Mouse (Mus musculus): ENCODE data around the gene Tapbp. TPM values are rescaled to one million over a fixed set of nuclear protein-coding genes. Genes with fewer than 3 reads are reported as not detected.
"Not testable (repeated sequence)": the region's sequence is repeated elsewhere in the genome, so short reads cannot be mapped to it uniquely, and the experiment has no call there.

The Tapbp gene
- total RNA-seq, 2 experiments from 2014 or later: 23.3 to 35.7 TPM

DNA sequence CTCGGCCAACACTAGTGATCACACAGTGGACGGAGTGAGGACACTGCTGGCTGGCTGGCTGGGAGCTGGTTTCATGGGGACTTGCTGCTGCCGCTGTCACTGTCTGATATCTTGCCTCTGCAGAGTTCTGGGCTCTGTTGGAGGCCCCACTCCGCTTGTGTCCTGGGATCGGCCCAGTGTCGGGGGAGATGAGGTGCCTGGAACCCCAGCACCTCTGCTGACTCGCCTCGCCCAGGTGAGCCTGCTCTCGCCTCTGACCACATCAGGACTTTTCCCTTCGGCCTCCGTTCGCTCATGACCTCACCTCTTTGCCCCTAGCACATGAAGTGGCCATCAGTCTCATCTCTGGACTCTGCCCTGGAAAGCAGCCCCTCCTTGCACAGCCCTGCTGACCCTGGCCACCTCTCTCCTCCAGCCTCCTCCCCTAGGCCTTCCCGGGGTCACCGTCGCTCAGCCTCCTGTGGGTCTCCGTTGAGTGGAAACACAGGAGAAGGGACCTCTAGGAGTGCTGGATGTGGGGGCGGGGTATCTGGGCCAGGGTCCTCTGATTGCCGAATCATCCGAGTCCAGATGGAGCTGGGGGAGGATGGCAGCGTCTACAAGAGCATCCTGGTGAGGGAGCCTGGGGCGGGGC, 19.8 kb downstream of the Tapbp start:
- no peak for DNase-seq (ENCODE audit: low spot score in 2 of 2)
- intact Hi-C loops (cut with DNase I): no loop called here

GRCm38 (mm10) chr17:33936993-33937392, 21.3 kb downstream of the Tapbp start:
- no peak for DNase-seq (ENCODE audit: low spot score in 2 of 2)
- intact Hi-C loops (cut with DNase I): no loop called here

DNA sequence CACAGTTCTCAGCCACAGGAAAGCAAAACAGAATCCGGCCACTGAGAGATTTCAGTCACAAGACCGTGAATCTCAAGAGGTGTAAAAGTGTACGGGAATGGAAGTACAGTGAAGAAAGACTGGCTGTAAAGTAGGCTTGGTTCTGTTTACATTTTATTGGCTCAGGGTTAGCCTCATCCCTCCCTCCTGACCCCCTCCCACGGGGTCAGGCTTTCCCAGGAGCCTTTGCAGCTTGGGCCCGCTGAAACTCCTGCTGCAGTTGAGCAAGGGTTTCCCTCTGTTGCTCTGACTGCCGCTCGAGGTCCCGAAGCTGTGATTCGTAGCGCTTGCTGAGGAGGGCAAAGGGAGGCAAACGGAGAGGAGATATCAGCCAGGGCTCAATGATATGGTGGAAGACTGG, 23.1 kb downstream of the Tapbp start:
- DNase-seq (ENCODE audit: low spot score in 2 of 2): no peak
- intact Hi-C loops (cut with DNase I): no loop called here

DNA sequence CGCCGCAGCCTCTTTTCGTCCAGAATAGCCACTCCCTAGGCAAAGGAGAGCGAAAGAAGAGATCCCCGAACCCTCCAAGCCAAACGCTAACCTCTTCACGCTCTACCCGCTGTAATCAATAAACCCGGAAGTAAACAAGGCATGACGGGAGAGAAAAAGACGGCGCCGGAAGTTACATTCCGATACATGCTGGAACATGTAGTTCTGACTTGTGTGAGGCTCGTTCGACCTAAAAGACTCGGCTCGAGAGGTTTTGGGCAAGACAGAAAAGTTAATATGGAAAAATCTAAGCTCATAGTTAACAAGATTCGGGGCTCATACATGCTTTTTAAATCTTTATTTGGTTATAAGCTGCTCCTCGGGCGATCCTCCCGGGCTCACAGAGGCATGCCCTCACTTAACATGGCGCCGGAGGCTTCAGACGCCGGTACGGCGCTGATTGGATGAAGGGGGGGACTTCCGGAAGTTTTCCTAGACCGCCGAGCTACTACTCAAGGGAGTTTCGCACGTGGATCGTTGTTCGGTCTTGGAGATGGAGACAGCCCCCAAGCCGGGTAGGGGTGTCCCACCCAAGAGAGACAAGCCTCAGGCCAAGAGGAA, 24.6 kb downstream of the Tapbp start, which contains the start of the genes Pfdn6 and Wdr46:
TSS of gene Pfdn6 (minus strand) at position 138 of the 600 bp plus-strand sequence.
TSS of gene Wdr46 (plus strand) at position 455 of the 600 bp plus-strand sequence.
- intact Hi-C loops (cut with DNase I): no loop called here
- peak; percentile 87 to 90 for DNase-seq (ENCODE audit: low spot score in 2 of 2)

GRCm38 (mm10) chr17:33940981-33941380, 25.3 kb downstream of the Tapbp start:
- no peak for DNase-seq (ENCODE audit: low spot score in 2 of 2)
- intact Hi-C loops (cut with DNase I): no loop called here

DNA sequence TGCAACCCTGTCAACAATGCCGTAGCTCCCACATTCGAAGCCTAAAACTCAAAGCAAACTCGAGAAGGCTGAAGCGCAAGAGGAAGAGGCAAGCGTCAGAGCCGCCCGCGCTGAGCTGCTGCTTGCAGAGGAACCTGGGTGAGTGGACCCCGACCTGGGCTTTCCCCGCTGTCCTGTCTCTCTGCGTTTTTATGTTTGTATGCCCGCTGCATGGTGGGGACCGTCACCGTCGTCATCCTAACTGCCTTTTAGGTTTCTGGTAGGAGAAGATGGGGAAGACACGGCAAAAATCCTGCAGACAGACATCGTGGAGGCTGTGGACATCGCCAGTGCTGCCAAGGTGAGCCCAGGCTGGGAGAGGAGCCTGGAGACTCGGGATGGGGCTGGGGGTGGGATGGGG, 25.7 kb downstream of the Tapbp start:
- DNase-seq (ENCODE audit: low spot score in 2 of 2): no peak
- intact Hi-C loops (cut with DNase I): no loop called here

- intact Hi-C loops (cut with DNase I): no loop called here
- no peak for DNase-seq (ENCODE audit: low spot score in 2 of 2)
These were observed 27.8 kb downstream of the Tapbp start for GRCm38 (mm10) chr17:33943454-33943853.

DNA sequence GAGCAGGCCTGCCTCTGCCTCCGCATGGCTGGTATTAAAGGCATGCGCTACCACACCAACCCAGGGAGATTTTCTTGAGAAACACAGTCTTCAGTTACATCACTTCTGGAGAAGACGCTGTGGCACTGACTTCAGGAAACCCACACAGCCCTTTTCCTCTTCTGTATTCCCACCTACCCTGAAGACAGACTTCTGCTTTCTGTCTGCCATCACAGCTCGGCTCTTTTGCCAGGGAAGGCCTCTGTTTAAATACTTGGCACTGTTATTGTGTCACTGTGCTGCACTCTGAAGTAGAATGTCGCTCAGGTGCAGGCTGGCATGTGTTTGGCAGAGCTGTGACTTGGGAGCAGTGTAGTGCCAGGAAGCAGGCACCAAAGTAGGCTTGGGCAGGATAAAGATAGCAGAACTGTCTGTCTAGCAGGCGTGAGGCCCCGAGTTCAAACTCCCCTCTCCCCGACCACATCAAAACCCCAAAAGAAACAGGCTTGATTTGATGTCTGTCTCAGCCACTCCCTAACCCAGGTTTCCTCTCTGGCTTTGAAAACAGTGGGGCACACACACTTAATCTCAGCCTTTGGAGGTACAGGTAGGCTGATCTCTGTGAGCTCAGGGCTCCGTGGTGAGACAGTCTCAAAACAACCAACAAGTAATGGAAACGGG, 31.9 kb downstream of the Tapbp start:
- no peak for DNase-seq (ENCODE audit: low spot score in 2 of 2)
- intact Hi-C loops (cut with DNase I): no loop called here

DNA sequence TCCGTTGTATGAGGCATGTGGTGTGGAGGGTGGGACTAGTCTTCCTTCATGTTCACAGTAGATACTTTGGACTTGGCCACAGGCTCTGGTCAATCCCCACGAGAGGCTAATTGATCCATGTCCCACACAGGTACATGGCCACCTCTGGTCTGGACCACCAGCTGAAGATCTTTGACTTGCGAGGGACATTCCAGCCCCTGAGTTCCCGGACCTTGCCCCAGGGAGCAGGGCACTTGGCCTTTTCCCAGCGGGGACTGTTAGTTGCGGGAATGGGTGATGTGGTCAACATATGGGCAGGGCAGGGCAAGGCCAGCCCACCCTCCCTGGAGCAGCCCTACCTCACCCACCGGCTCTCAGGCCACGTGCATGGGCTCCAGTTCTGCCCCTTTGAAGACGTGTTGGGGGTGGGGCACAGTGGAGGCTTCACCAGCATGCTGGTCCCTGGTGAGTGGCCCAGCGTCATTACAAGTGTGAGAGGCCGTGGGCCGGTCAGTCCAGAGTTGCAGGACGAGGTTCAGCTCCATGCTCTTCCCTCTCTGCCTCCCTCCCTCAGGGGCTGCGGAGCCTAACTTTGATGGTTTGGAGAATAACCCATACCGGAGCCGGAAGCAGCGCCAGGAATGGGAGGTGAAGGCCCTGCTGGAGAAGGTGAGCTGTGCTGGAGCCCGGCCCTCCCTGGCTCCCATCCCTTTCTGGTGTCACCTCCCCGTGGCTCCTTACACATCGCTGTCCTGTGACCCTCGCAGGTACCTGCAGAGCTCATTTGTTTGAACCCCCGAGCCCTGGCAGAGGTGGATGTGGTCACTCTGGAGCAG, 32.6 kb downstream of the Tapbp start:
- intact Hi-C loops (cut with DNase I): no loop called here
- DNase-seq (ENCODE audit: low spot score in 2 of 2): no peak

DNA sequence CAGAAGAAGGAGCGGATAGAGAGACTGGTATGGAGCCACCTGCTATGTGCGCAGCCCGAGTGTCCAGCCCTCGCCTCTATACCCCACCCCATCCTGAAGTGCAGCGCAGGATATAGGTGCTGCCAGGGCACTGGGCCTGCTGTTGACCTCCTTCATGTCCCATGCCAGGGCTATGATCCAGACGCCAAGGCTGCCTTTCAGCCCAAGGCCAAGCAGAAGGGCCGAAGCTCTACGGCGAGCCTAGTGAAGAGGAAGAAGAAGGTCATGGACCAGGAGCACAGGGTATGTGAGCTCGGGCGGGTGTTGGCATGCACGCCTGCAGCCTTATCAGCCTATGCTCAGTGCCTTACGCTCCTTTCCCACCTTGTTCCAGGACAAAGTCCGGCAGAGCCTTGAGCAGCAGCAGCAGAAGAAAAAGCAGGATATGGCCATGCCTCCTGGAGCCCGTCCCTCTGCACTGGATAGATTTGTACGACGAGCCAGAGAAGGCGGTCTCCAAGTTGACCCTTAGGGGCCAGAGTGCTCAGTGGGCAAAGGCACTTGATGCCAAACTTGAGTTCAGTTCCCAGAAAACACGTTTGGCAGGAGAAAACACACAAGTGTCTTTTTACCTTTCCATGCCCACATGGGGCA, 33.3 kb downstream of the Tapbp start:
- DNase-seq (ENCODE audit: low spot score in 2 of 2): no peak
- intact Hi-C loops (cut with DNase I): no loop called here

DNA sequence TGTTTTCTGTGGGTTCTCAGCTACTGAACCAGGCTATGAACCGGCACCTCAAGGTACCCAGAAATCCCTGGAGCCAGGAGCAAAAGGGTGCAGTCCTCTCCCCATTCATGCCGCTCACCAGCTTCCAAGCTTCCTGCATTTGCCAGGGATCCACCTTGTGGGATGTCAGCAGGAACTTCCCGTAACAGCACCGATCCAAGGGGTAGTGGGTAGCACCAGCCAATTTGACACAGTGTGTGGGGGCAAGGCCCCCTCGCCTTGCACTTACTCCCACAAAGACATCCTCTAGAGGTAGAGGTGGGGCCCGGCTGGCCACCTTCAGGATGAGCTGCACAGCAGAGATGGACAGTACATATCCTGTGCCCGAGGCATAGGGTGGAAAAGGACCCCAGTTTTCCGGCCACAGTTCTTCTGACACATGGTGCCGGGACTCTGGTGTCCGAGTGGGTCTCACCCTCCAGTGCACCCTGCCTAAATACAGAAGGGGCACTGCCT, 34.5 kb downstream of the Tapbp start:
- DNase-seq (ENCODE audit: low spot score in 2 of 2): no peak
- intact Hi-C loops (cut with DNase I): no loop called here

DNA sequence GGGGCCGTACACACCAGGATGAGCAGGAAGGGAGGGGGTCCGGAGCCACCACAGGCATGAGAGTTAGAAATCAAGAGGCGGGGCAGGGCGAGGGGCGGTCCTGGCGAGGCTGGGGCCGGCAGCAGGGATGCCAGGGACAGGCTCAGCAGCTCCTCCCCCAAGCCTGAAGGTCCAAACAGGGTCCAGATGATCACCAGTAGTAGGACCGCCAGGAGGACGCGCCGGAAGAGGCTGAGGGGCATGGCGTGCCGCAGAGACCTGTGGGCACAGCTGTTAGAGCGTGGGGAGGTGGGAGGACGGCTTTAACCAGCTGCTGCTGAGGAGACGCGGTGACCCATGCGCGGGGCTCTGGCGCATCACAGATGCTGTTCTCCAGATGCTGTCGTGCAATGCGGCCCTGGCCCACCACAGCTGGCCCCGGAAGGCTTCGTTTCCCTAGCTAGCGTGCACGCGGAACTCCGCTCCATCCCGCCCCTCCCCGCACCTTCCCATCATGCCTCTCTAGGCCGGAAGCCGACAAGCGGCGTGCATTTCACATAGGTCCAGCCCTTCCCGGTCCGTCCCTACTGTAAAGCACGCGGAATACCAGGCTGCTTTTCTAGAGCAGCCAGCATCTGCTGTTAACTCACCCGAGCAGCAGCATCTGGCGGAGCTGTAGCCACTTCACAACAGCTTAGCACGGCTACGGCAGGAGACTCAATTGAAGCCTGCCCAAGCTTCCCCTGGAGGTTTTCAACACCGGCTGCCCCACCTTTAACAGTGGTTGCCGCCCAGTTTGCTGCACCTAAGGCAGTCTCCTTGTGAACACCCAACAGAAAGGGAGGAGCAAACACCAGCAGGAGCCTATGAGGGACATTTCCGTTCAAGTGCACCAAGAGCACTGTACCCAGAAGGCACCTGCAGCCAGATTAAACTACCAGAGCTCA, 35.6 kb downstream of the Tapbp start, which contains the start of gene B3galt4:
TSS of gene B3galt4 (minus strand) at position 468 of the 926 bp plus-strand sequence.
- intact Hi-C loops (cut with DNase I): no loop called here
- peak; percentile 83 to 86 for DNase-seq (ENCODE audit: low spot score in 2 of 2)

DNA sequence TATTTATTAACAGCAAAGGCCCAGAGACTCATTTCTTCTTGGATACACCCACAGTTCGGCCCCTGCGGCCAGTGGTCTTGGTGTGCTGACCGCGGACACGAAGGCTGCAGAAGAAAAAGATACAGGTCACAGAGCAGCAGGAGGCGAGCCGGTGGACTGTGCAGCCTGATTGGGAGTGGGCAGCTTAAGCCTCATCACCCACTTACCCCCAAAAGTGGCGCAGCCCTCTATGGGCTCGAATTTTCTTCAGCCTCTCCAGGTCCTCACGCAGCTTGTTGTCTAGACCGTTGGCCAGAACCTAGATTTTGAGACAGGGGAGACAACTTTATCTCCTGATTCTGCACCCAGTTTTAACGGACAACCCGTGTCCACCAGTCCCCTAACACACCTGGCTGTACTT, 36.3 kb downstream of the Tapbp start:
- intact Hi-C loops (cut with DNase I); DNase-seq (ENCODE audit: low spot score in 2 of 2): not testable (repeated sequence)

DNA sequence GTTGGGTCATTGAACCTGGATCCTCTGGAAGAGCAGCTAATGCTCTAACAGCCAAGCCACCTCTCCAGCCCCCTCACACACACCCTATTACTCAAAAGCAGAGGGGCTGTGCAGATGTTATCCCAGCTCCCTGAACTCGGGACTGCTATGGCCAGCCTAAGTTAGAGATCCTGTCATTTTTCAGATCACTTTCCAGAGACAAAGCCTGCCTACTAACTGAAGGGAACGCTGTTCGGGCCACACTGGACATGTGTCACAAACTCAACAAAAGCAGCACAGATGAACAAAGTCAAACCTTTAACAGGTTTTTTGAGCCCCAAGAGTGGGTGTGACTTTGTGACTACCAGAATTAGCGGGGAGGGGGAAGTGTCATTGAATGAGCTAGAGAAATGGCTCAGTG, 37.2 kb downstream of the Tapbp start:
- DNase-seq (ENCODE audit: low spot score in 2 of 2): no peak
- intact Hi-C loops (cut with DNase I): no loop called here

- intact Hi-C loops (cut with DNase I): no loop called here
- DNase-seq (ENCODE audit: low spot score in 2 of 2): no peak
These were observed 37.6 kb downstream of the Tapbp start for GRCm38 (mm10) chr17:33953310-33953709.

DNA sequence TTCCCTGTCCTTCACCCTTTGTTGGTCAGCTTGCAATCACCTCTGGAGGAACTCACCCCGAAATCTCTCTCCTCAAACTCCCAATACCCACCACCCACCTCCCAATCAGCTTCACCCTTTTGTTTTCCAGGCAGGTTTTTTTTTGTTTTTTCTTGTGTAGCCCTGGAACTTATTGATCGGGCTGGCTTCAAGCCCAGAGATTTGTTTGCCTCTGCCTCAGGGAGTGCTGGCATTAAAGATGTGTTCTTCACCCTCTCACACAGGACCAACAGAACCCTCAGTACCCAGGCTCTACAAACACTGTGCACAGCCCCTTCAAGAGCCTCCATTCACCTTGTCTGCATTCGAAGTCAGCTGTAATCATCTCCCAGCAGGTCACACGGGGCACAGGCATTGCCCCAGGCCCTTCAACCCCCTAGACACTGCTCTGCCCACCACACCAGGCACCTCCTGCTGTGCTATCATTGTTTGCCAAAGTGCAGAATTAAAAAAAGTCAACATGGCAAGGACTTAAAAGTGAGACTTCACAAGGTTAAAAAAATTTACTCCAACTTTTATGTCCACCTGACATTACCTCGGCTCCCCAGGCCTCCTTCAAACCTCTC, 38.4 kb downstream of the Tapbp start:
- intact Hi-C loops (cut with DNase I): no loop called here
- DNase-seq (ENCODE audit: low spot score in 2 of 2): no peak

DNA sequence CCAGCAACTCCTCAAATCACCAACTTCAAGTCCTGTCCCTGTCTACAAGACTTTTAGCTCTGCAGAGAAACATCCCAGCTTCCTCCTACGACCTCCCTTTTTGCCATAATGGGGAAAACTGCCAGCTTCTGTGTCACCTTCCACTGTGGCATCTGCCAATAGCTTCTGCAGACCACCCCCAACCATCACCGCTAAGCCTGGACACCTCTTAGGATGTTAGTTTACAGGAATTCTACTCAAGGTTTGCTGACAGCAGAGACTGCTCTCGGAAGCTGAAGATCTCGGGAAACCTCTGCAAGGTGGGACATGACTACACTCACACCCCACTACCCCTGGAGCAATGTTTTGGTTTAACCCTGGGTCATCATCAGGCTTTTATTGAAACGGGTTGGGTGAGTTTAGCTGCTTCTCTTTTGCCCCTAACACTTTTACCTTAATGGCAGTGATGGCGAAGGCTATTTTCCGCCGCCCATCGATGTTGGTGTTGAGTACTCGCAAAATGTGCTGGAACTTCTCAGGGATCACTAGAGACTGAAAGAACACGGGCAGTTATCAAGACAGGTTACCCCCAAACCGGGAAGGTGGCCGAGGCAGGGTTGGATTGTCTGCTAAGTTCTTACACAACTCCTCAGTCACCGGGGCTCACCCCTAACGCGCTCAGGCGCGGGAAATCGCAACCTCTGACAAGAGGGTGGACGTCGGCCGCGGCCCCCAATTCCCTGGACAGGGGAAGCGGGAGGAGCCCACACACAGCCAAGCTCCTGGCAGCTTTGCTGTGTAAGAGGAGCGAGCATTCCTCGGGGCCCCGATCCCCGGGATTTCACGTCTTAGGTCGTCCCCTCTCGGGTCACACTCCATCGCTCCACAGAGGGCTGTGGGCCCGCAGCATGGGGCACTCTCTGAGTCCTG, 39.2 kb downstream of the Tapbp start:
- intact Hi-C loops (cut with DNase I): loop anchor here (5.0 kb wide), 1 partner anchor 67 kb away; the partner anchor contains the start of gene Ring1
- no peak for DNase-seq (ENCODE audit: low spot score in 2 of 2)

All from left cerebral cortex, postnatal 14 days (tissue).